Mouse (Mus musculus): ENCODE data around the gene AU018091. TPM values are rescaled to one million over a fixed set of nuclear protein-coding genes. Genes with fewer than 3 reads are reported as not detected.
"Not testable (repeated sequence)": the region's sequence is repeated elsewhere in the genome, so short reads cannot be mapped to it uniquely, and the experiment has no call there.

The AU018091 gene
- polyA plus RNA-seq, 1 experiment from 2014 or later: 0.10 TPM

DNA sequence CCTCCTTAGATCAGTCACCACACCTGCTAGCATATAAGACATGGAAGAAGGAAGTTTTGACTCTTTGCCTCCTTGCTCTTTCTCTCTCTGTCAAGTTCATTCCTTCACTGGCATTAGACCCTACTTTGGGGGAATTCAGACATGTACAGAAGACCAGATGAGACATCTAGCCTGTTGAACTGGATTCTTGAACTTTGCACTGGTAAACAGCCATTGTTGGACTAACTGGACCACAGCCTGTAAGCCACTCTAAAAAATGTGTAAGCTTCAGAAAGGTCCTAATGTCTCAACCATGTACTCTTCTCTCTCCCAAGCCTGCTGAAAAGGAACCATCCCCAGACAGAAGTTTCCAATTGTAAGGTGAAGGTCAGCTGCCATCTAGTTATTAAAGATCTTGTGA is 22.9 kb downstream of the AU018091 start:
- Histone ChIP-seq H3K9me3 (peaks cover 48% of the 10 kb centered on the region), H3K36me3 (replicated peaks) (no peaks in the 10 kb centered on the region), H3K27ac (no peak overlapping the region), H3K4me1 (no peaks in the 10 kb centered on the region), H3K27me3 (ENCODE audit: poor library complexity, severe bottlenecking) (no peaks in the 10 kb centered on the region), H3K4me3 (no peak overlapping the region)
- no peak for DNase-seq (ENCODE audit: extremely low spot score, low spot score)

DNA sequence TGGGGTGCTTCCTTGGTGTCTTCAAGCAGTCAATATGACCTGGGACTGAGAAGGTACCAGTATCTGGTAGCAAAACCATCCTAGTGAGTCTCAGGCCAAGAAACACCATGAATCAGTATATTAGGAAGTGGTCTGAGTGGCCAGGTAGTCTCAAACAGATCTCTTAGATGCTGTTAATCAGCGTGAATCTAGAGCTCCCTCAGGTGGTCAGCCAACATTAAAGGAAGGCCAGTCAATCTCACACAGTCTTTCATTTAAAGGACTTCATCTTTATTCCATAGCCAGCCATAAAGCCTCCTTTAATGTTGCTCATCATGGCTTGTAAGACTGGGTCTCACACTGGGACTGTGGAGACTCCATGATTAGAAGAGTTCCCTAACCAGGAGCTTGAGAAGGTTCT is 25.7 kb downstream of the AU018091 start:
- H3K4me3 ChIP-seq: no peak overlapping the region
- H3K9me3 ChIP-seq: peaks cover 49% of the 10 kb centered on the region
- 23% methylated on average over 1 of the region's 1 CpGs for WGBS
- no peaks in the 10 kb centered on the region for H3K36me3 ChIP-seq (replicated peaks)
- no peaks in the 10 kb centered on the region for H3K27me3 ChIP-seq (ENCODE audit: poor library complexity, severe bottlenecking)
- no peak for DNase-seq (ENCODE audit: extremely low spot score, low spot score)
- no peaks in the 10 kb centered on the region for H3K4me1 ChIP-seq
- no peak overlapping the region for H3K27ac ChIP-seq

DNA sequence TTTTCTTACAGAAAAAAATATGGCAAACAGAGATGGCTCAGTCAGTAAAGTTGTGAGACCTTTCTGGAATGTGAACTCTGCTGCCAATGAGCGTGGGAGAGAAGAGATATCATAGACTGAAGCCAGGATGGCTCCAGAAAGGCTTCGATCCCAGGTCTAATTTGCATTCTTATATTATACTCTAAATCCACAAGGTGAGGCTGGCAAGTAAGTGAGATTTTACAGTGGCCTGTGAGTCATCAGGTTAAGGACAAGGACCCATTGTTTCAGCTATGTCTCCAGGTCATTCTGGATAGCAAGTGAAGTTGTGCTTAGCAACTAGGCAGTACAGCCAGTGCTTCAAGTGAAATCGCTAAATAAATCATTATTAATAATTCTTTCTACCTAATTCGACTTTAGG is 33.4 kb downstream of the AU018091 start:
- 86% methylated on average over 4 of the region's 4 CpGs for WGBS
- no peak overlapping the region for H3K4me3 ChIP-seq
- no peak for DNase-seq (ENCODE audit: extremely low spot score, low spot score)
- H3K9me3 ChIP-seq: peaks cover 41% of the 10 kb centered on the region
- H3K36me3 ChIP-seq (replicated peaks): no peaks in the 10 kb centered on the region
- no peaks in the 10 kb centered on the region for H3K4me1 ChIP-seq
- H3K27ac ChIP-seq: no peak overlapping the region
- H3K27me3 ChIP-seq (ENCODE audit: poor library complexity, severe bottlenecking): no peaks in the 10 kb centered on the region

DNA sequence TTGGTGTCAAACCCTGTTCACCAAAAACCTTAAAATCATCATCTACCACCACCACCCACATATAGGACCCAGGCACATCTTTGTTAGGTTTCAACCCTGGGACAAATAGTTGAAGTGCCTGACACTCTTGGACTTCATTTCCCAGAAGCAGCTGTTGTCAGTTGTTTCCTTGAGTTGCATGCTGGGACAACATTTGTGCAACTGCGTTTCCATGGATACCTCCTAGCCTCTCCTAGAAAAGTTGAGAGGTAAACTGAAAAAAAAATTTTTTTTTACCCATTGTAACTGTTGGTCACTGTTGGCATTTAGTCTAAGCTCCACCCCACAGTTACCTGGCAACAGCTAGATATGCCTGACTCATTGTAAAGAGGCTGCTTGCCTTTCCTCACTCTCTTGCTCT is 34.3 kb downstream of the AU018091 start:
- no peak for DNase-seq (ENCODE audit: extremely low spot score, low spot score)
- Histone ChIP-seq H3K27me3 (ENCODE audit: poor library complexity, severe bottlenecking) (no peaks in the 10 kb centered on the region), H3K9me3 (peaks cover 39% of the 10 kb centered on the region), H3K4me1 (no peaks in the 10 kb centered on the region), H3K36me3 (replicated peaks) (no peaks in the 10 kb centered on the region), H3K27ac (no peak overlapping the region), H3K4me3 (no peak overlapping the region)
- 67% methylated on average over 1 of the region's 1 CpGs for WGBS

DNA sequence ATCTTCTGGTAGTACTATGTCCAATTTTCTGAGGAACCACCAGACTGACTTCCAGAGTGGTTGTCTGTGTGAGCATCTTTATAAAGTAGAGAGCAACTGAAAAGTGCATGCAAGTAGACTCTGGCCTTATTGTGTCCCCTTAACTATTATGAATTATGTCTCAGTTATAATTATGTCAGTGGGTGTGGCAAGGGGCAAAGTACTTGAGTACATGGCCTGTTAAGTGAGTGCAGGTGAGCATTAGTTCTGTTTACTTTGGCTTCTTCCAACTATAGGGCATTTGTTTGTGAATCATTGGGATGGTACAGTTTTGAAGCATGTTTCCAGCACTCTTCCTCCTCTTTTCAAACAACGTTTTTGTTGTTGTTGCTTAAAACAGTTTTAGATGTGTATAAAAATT is 38.7 kb downstream of the AU018091 start:
- Histone ChIP-seq H3K27me3 (ENCODE audit: poor library complexity, severe bottlenecking) (no peaks in the 10 kb centered on the region), H3K27ac (no peak overlapping the region), H3K4me1 (no peaks in the 10 kb centered on the region), H3K36me3 (replicated peaks) (no peaks in the 10 kb centered on the region), H3K9me3 (peaks cover 54% of the 10 kb centered on the region), H3K4me3 (no peak overlapping the region)
- no peak for DNase-seq (ENCODE audit: extremely low spot score, low spot score)
- WGBS: 71% methylated on average over 1 of the region's 1 CpGs

DNA sequence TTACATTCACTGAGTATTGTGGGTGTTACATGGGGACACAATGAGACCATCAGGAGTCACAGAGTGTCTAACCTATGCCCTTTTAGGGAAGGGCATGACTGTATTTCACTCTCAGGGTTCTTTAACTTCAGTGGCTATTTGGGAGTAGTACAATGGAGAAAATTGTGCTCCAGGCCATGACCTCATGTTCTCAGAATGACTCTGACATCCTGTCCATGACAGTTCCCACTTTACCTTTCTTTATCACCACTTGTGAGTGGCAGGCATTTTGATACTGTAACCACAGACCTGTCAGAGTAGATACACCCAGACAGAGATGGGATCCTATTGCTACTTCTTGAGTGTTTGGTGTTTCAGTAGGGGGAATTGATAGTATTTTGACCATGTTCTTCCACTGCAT is 40.4 kb downstream of the AU018091 start:
- not testable (repeated sequence) for H3K27ac ChIP-seq, H3K4me1 ChIP-seq
- peaks cover 47% of the 10 kb centered on the region for H3K9me3 ChIP-seq

DNA sequence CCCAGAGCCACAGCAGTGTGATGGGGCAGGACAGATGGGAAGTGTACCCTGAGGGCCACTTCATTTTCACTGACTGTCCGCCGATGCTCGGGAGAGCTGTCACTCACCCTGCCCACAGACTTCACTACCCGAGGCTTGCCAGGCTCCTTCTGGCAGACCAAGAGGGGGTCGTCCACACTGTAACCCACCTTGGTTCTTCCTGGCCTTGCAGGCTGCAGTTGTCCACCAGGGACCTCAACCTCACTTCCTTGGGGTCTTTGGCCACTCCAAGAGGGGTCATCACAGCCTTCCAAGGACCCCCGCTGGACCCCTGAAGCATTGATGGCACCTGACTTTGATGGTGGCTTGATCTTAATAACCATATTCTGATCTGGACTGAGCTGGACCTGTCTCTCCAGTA is 57.8 kb downstream of the AU018091 start:
- H3K4me3 ChIP-seq; H3K27ac ChIP-seq; H3K4me1 ChIP-seq; H3K36me3 ChIP-seq (replicated peaks); DNase-seq (ENCODE audit: extremely low spot score, low spot score); H3K9me3 ChIP-seq; H3K27me3 ChIP-seq (ENCODE audit: poor library complexity, severe bottlenecking): not testable (repeated sequence)
- WGBS: no CpG with 5 or more reads among the region's 6 CpGs

More for the DNA sequence above, 40.4 kb downstream of the AU018091 start:
- H3K36me3 ChIP-seq (replicated peaks); H3K4me3 ChIP-seq; DNase-seq (ENCODE audit: extremely low spot score, low spot score); H3K27me3 ChIP-seq (ENCODE audit: poor library complexity, severe bottlenecking): not testable (repeated sequence)

DNA sequence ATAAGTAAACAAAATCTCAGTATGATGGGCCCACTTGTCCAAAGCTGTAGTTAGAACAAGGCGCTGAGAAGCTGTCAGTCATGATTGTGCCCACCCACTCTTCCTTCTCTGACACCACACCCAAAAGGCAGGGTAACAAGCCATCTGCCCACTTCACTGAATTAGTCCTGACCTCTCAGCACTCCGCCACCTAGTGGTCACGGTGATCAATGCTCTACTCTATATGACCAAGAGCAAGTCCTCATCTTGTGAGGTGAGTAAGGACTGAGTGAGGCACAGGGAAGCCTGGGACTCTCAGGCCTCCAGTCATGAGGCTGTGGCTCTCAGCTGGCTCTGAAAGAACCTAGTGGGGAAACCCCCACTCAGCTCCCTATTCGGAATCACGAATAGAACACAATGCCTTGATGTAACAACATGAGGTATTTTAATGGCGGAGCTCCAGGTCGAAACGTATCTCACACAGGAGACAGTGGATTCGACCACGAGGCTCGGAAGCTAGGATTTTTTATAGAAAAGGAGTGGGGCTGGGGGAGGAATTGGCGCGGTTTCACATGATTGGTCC is 62.4 kb downstream of the AU018091 start:
- not testable (repeated sequence) for H3K4me3 ChIP-seq; H3K27ac ChIP-seq; H3K27me3 ChIP-seq (ENCODE audit: poor library complexity, severe bottlenecking); DNase-seq (ENCODE audit: extremely low spot score, low spot score); H3K36me3 ChIP-seq (replicated peaks); H3K4me1 ChIP-seq
- 68% methylated on average over 13 of the region's 13 CpGs for WGBS
- H3K9me3 ChIP-seq: peaks cover 11% of the 10 kb centered on the region; the same call in 1 of the 2 replicates

MicroRNAs encoded within 50 kb of the gene (microRNA counts, 519-probe panel; counts per million panel counts)
- 341 counts per million, percentile 65 among the panel's probes with 10 or more counts for microRNA mmu-miR-290-3p
- 341 counts per million, percentile 65 among the panel's probes with 10 or more counts for microRNA mmu-miR-290-5p
- 341 counts per million, percentile 65 among the panel's probes with 10 or more counts for microRNA mmu-miR-291a-3p
- 341 counts per million, percentile 65 among the panel's probes with 10 or more counts for microRNA mmu-miR-291a-5p
- microRNA mmu-miR-292-5p: 341 counts per million, percentile 65 among the panel's probes with 10 or more counts

Small RNAs within 50 kb of the gene (microRNA-seq; reads per million reads assigned to microRNA genes)
- gene Mir290a (not detected), gene Mir290b (not detected), gene Mir291a (19.5 reads per million, percentile 30 among the genes with 10 or more reads in this experiment), gene Mir292 (not detected), gene Mir292b (not detected)

Other genes with a start within 250 kb of the AU018091 start
- not detected in 2 replicates for gene Nlrp12, start 80.5 kb upstream of the AU018091 start, polyA plus RNA-seq (2016; fragmentation: Nextera tagmentation; extraction: Ambion mirVana)
- 20.9 and 25.0 TPM in 2 replicates for gene Myadm, start 119.9 kb upstream of the AU018091 start, polyA plus RNA-seq (2016; fragmentation: Nextera tagmentation; extraction: Ambion mirVana)
- gene Prkcg, start 120.0 kb upstream of the AU018091 start, polyA plus RNA-seq (2016; fragmentation: Nextera tagmentation; extraction: Ambion mirVana): 0.71 and 1.2 TPM in 2 replicates
- 1.7 and 2.2 TPM in 2 replicates for gene Cacng7, start 163.8 kb upstream of the AU018091 start, polyA plus RNA-seq (2016; fragmentation: Nextera tagmentation; extraction: Ambion mirVana)
- gene Cacng8, start 221.5 kb upstream of the AU018091 start, polyA plus RNA-seq (2016; fragmentation: Nextera tagmentation; extraction: Ambion mirVana): 6.7 and 7.1 TPM in 2 replicates

Data from forebrain, embryonic 10.5 days (tissue).